Mouse (Mus musculus) kidney, embryonic 16.5 days (tissue): ENCODE results near the gene Syndig1. TPM values are rescaled to one million over a fixed set of nuclear protein-coding genes. Genes with fewer than 3 reads are reported as not detected.

Experiments
- ATAC-seq: fragments of 200-750 bp; cut with Nextera tagmentation; 2 replicates; pipeline ENCODE4 v1.8.0; 2017; ENCODE audit warnings: moderate TSS enrichment; ENCODE audit not compliant: low FRiP score, low TSS enrichment
- H3K27ac ChIP-seq: fragments of 300-500 bp; sonication (generic); 2 replicates; pipeline ENCODE4 v1.5.1; 2014; ENCODE audit warnings: low read length
- H3K27me3 ChIP-seq: fragments of 300-500 bp; sonication (generic); 2 replicates; pipeline ENCODE4 v1.6.1; 2014; ENCODE audit warnings: low read length, control low read depth, mixed read lengths; ENCODE audit not compliant: insufficient read depth
- H3K36me3 ChIP-seq: fragments of 300-500 bp; sonication (generic); 2 replicates; pipeline ENCODE4 v1.6.1; 2014; ENCODE audit warnings: low read length, control low read depth, mixed read lengths; ENCODE audit not compliant: insufficient read depth
- H3K4me1 ChIP-seq: fragments of 300-500 bp; sonication (generic); 2 replicates; pipeline ENCODE4 v1.6.1; 2014; ENCODE audit warnings: low read length, control low read depth, mixed read lengths; ENCODE audit not compliant: insufficient read depth
- H3K4me2 ChIP-seq: fragments of 300-500 bp; sonication (generic); replicated peaks from 2 replicates; pipeline ENCODE4 v1.6.1; 2014; ENCODE audit warnings: low read depth, low read length
- H3K4me3 ChIP-seq: fragments of 300-500 bp; sonication (generic); 2 replicates; pipeline ENCODE4 v1.5.1; 2014; ENCODE audit warnings: mild to moderate bottlenecking, low read length
- H3K9ac ChIP-seq: fragments of 300-500 bp; sonication (generic); replicated peaks from 2 replicates; pipeline ENCODE4 v1.6.1; 2014; ENCODE audit warnings: low read length
- H3K9me3 ChIP-seq: fragments of 300-500 bp; sonication (generic); 2 replicates; pipeline ENCODE4 v1.6.1; 2016; ENCODE audit warnings: low read length, control low read depth
- WGBS: fragments of 180-500 bp; shearing (Covaris S2); extraction: QIAGEN DNeasy Blood & Tissue Kit; methylation state at CpG from one replicate; pipeline ENCODE4 v1.1.7; 2014; 5-methylcytosine and 5-hydroxymethylcytosine counted together
- polyA plus RNA-seq: library from polyadenylated mRNA; unstranded; fragments of >200 nt; fragmentation: Nextera tagmentation; extraction: Ambion mirVana; gene quantifications from 2 replicates; pipeline ENCODE4 v1.2.1, GENCODE M21; 2015

Gene Syndig1
- polyA plus RNA-seq, 1 experiment from 2014 or later = 6.1 TPM

DNA sequence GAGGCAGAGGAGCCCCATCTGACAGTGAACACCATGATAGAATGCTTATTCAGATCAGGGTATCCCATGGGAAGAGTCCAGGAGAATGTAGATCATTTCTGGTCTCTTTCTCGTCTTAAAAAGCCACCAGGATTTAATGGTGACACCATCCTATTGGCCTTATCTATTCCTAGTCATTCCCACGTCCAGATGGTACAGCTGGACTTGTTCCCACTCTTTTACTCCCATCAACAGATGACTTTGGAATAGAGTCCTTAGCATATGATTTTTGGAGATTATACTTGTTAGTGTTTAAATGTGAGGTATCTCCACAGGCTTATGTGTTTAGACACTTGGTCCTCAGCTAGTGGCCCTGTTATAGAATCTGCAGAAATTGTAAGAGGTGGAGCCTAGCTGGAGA is 94.5 kb downstream of the Syndig1 start:
- H3K4me2 ChIP-seq = no peak overlapping the region
- H3K9me3 ChIP-seq = no peaks in the 10 kb centered on the region
- H3K27me3 ChIP-seq = no peaks in the 10 kb centered on the region
- H3K4me3 ChIP-seq = no peak overlapping the region
- no peak overlapping the region for H3K27ac ChIP-seq
- H3K36me3 ChIP-seq = no peaks in the 10 kb centered on the region
- no peak overlapping the region for H3K9ac ChIP-seq
- ATAC-seq = no peak
- 55% methylated on average over 2 of the region's 2 CpGs for WGBS
- H3K4me1 ChIP-seq = no peaks in the 10 kb centered on the region

GRCm38 (mm10) chr2:149925911-149926310 is 96.9 kb downstream of the Syndig1 start:
- H3K4me3 ChIP-seq = no peak overlapping the region
- no peaks in the 10 kb centered on the region for H3K9me3 ChIP-seq
- no peak overlapping the region for H3K27ac ChIP-seq
- no peak for ATAC-seq
- no peak overlapping the region for H3K9ac ChIP-seq
- H3K27me3 ChIP-seq = no peaks in the 10 kb centered on the region
- 91% methylated on average over 2 of the region's 2 CpGs for WGBS
- H3K4me1 ChIP-seq = no peaks in the 10 kb centered on the region
- no peaks in the 10 kb centered on the region for H3K36me3 ChIP-seq
- no peak overlapping the region for H3K4me2 ChIP-seq

DNA sequence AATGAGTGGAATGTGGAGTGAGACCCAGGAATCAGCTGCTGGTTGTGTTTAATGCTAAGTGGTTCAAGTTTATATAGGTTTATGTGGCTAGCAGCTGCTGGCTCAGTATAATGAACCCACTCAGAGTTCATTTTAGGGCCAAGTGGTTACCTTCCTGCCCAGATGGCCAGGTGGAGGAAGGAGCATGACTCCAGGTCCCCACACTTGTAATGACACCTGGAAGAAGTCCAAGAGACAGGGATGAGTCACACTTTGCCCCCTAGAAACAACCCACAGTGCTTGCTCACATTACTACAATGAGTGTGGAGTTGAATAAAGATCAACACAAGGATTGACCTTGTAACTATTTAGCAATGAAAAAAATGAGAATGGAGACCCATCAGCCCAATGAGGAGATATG is 98.0 kb downstream of the Syndig1 start:
- ATAC-seq = no peak
- Histone ChIP-seq H3K27me3 (no peaks in the 10 kb centered on the region), H3K9me3 (no peaks in the 10 kb centered on the region), H3K4me3 (no peak overlapping the region), H3K9ac (no peak overlapping the region), H3K27ac (no peak overlapping the region), H3K4me2 (no peak overlapping the region), H3K4me1 (no peaks in the 10 kb centered on the region), H3K36me3 (no peaks in the 10 kb centered on the region)

DNA sequence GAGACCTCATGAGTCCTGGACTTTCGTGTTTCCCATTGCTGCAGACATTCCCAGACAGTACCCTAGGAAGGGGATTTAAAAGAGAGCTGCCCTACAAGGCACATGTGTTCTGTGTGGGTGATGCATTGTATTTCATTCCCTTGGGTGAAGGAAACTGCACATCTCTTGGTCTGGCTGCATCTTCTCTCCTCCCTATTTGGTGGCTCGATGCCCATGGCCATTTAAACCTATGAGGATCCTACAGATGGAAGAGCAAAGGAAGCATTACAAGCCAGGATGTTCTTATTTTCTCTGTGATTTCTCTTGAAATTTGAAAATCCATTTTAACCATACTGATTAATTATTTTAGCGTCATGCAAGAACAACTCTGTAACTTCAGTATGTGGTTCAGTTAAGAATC is 98.5 kb downstream of the Syndig1 start:
- Histone ChIP-seq H3K4me3 (no peak overlapping the region), H3K27ac (no peak overlapping the region), H3K4me2 (no peak overlapping the region), H3K27me3 (no peaks in the 10 kb centered on the region), H3K9me3 (no peaks in the 10 kb centered on the region), H3K9ac (no peak overlapping the region), H3K4me1 (no peaks in the 10 kb centered on the region), H3K36me3 (no peaks in the 10 kb centered on the region)
- WGBS = 84% methylated on average over 3 of the region's 3 CpGs
- ATAC-seq = no peak

DNA sequence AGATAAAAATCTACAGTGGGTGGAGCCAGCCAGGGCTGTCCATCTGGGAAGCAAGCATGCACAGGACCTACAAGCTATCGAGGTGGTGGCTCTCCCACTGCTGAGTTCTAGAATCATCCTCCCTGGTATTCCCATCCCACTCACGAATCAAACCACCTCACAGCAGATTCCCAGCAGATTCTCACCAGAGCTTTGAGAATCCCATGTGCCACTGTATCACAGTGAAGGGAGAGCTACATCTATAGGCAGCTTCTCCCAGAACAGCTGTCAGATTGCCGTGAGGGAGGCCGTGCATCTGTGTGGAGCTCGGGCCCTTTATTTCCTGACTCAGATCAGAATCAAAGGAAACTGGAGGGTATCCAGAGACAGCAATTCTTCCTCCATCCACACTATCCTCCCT is 101.0 kb downstream of the Syndig1 start:
- no peak overlapping the region for H3K9ac ChIP-seq
- H3K27me3 ChIP-seq = no peaks in the 10 kb centered on the region
- no peak overlapping the region for H3K4me2 ChIP-seq
- no peaks in the 10 kb centered on the region for H3K9me3 ChIP-seq
- no peak overlapping the region for H3K4me3 ChIP-seq
- no peak for ATAC-seq
- WGBS = 77% methylated on average over 5 of the region's 5 CpGs
- no peak overlapping the region for H3K27ac ChIP-seq
- H3K4me1 ChIP-seq = no peaks in the 10 kb centered on the region
- no peaks in the 10 kb centered on the region for H3K36me3 ChIP-seq

- 74% methylated on average over 2 of the region's 2 CpGs for WGBS
- no peak overlapping the region for H3K9ac ChIP-seq
- H3K4me3 ChIP-seq = no peak overlapping the region
- no peaks in the 10 kb centered on the region for H3K36me3 ChIP-seq
- H3K27ac ChIP-seq = no peak overlapping the region
- no peaks in the 10 kb centered on the region for H3K4me1 ChIP-seq
- no peak overlapping the region for H3K4me2 ChIP-seq
- no peak for ATAC-seq
- H3K9me3 ChIP-seq = no peaks in the 10 kb centered on the region
- no peaks in the 10 kb centered on the region for H3K27me3 ChIP-seq
These were observed 102.1 kb downstream of the Syndig1 start for GRCm38 (mm10) chr2:149931111-149931510.

DNA sequence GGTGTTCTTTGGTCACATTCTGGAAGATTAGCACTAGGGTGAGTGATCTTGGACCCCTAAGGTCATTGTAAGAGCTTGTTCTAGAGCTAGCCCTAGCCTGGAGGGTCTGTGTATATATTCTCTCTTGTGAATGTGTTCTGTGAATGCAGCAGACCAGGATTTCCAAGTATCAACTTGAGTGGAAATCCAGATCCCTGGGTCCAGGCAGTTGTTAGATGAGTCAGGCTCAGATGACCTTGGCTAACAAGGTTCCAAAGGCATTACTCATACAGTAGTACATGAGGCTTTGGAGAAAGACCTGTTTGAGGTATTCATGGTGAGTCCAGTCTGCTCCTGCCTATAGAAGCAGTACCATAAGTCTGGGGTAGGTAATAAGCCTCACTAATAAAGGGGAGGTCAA is 103.1 kb downstream of the Syndig1 start:
- Histone ChIP-seq H3K27ac (no peak overlapping the region), H3K4me2 (no peak overlapping the region), H3K4me1 (no peaks in the 10 kb centered on the region), H3K27me3 (no peaks in the 10 kb centered on the region), H3K9ac (no peak overlapping the region), H3K9me3 (no peaks in the 10 kb centered on the region), H3K36me3 (no peaks in the 10 kb centered on the region), H3K4me3 (no peak overlapping the region)
- no peak for ATAC-seq

DNA sequence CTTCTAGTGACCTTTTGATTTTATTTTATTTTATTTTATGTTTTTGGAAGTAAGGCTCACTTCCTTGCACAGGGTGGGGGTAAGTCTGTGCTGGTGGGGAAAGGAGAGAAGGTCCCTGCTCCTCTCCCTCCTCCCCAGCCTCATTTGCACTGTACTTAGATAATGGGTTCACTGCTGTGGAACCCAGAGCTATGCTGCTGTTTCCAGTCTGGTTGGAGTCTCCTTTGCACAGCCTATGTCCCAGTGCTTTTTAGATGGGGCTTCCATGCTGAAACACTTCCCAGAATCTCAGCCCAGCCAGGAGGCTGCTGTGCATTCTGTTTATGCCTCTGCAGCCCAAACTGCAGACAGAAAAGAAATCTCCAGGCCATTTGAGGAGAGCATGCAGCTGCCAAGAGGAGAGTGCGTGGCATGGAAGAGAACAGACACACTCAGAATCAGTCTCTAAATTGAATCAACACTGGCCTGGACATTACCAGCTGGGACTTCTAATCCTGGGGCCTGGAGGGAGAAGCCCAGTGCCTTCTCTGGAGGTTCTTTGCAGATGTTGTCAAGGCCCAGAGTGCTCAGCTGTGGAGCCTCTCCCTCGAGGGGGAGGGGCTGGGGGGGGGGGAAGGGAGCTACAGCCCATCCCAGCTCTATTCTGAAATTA is 104.4 kb downstream of the Syndig1 start:
- Histone ChIP-seq H3K4me2 (no peak overlapping the region), H3K27ac (no peak overlapping the region), H3K4me1 (no peaks in the 10 kb centered on the region), H3K27me3 (no peaks in the 10 kb centered on the region), H3K36me3 (no peaks in the 10 kb centered on the region), H3K9me3 (no peaks in the 10 kb centered on the region), H3K4me3 (no peak overlapping the region), H3K9ac (no peak overlapping the region)
- WGBS = 45% methylated on average over 2 of the region's 2 CpGs
- ATAC-seq = no peak

GRCm38 (mm10) chr2:149934139-149934538 is 105.1 kb downstream of the Syndig1 start:
- no peak overlapping the region for H3K4me2 ChIP-seq
- H3K27me3 ChIP-seq = no peaks in the 10 kb centered on the region
- no peak overlapping the region for H3K4me3 ChIP-seq
- no peak overlapping the region for H3K9ac ChIP-seq
- WGBS = 69% methylated on average over 4 of the region's 4 CpGs
- H3K36me3 ChIP-seq = no peaks in the 10 kb centered on the region
- H3K27ac ChIP-seq = no peak overlapping the region
- H3K9me3 ChIP-seq = no peaks in the 10 kb centered on the region
- no peak for ATAC-seq
- no peaks in the 10 kb centered on the region for H3K4me1 ChIP-seq

GRCm38 (mm10) chr2:149938829-149939228 is 109.8 kb downstream of the Syndig1 start:
- H3K4me3 ChIP-seq = no peak overlapping the region
- 63% methylated on average over 4 of the region's 4 CpGs for WGBS
- ATAC-seq = no peak
- no peaks in the 10 kb centered on the region for H3K27me3 ChIP-seq
- no peak overlapping the region for H3K4me2 ChIP-seq
- H3K27ac ChIP-seq = no peak overlapping the region
- no peaks in the 10 kb centered on the region for H3K4me1 ChIP-seq
- no peaks in the 10 kb centered on the region for H3K9me3 ChIP-seq
- no peaks in the 10 kb centered on the region for H3K36me3 ChIP-seq
- no peak overlapping the region for H3K9ac ChIP-seq
